ENCODE assay signal across 25 mouse cellular contexts in genomic region chr4:111866701-111867100, GRCm38 (mm10). TPM values are rescaled to one million over a fixed set of nuclear protein-coding genes. Genes with fewer than 3 reads are reported as not detected.
DNase-seq lines count a peak whose midpoint lies in the region; ATAC-seq lines count a peak whose summit lies in the region.
"Had no signal": no experiment of that assay in that cellular context is flagged by ENCODE, and none has a peak within 500 bp of the region (broad histone marks: within the 10 kb centered on the region; RNA-seq: fewer than 3 reads in every experiment).

No protein-coding gene starts in this region.

- peak; percentile 61 for DNase-seq in forebrain, embryonic 14.5 days (ENCODE audit: low spot score)
- DNase-seq in right cerebral cortex, adult 18-20 months: peak; percentile 51
- no peak for DNase-seq in right cerebral cortex, postnatal 14 days
- DNase-seq in layer of hippocampus, postnatal 14 days (ENCODE audit: low spot score in 2 of 2): peak; percentile 16 to 75
- DNase-seq in ovary, postnatal 10 days (ENCODE audit: low spot score): no peak
- no peak for DNase-seq in gastrocnemius, adult 18-20 months (ENCODE audit: low spot score)
- DNase-seq: cerebellum, adult 11 months; cerebellum, postnatal 25 days; gastrocnemius, adult 2 months; heart, postnatal 36 days; kidney, adult 8-10 months; kidney, postnatal 36 days; left cerebral cortex, postnatal 4 days; thymus, postnatal 25 days had no signal

- 77% methylated on average over 5 of the region's 5 CpGs for WGBS in forebrain, embryonic 14.5 days
- WGBS in forebrain, embryonic 12.5 days: 93% methylated on average over 5 of the region's 5 CpGs
- WGBS in midbrain, embryonic 15.5 days: 94% methylated on average over 5 of the region's 5 CpGs

- no peak for ATAC-seq in forebrain, embryonic 14.5 days
- no peak for ATAC-seq in forebrain, embryonic 12.5 days (ENCODE audit: low FRiP score)
- no peak for ATAC-seq in midbrain, embryonic 15.5 days (replicated peaks)
- ATAC-seq: hindbrain, postnatal 0 days; liver, embryonic 12.5 days; midbrain, embryonic 13.5 days had no signal

- H3K9ac ChIP-seq in forebrain, embryonic 14.5 days (ENCODE audit: low read length): no peak overlapping the region
- H3K9ac ChIP-seq in forebrain, embryonic 12.5 days: no peak overlapping the region
- no peak overlapping the region for H3K9ac ChIP-seq in midbrain, embryonic 15.5 days
- H3K9ac ChIP-seq: heart, embryonic 13.5 days; liver, embryonic 12.5 days; lung, embryonic 15.5 days; midbrain, embryonic 13.5 days had no signal

- H3K36me3 ChIP-seq in forebrain, embryonic 14.5 days (ENCODE audit: control insufficient read depth, insufficient read depth, low read length): no peaks in the 10 kb centered on the region
- H3K36me3 ChIP-seq in forebrain, embryonic 12.5 days (replicated peaks): no peaks in the 10 kb centered on the region
- no peaks in the 10 kb centered on the region for H3K36me3 ChIP-seq in midbrain, embryonic 15.5 days (replicated peaks)
- H3K36me3 ChIP-seq: heart, embryonic 13.5 days; liver, embryonic 12.5 days; lung, embryonic 15.5 days; midbrain, embryonic 13.5 days had no signal

- no peaks in the 10 kb centered on the region for H3K27me3 ChIP-seq in forebrain, embryonic 14.5 days (replicated peaks; ENCODE audit: control insufficient read depth, insufficient read depth, low read length)
- H3K27me3 ChIP-seq in forebrain, embryonic 12.5 days: no peaks in the 10 kb centered on the region
- H3K27me3 ChIP-seq in midbrain, embryonic 15.5 days (replicated peaks): no peaks in the 10 kb centered on the region
- H3K27me3 ChIP-seq: heart, embryonic 13.5 days; liver, embryonic 12.5 days; lung, embryonic 15.5 days; midbrain, embryonic 13.5 days had no signal

- no peak overlapping the region for H3K27ac ChIP-seq in forebrain, embryonic 14.5 days (ENCODE audit: low read depth, low read length)
- H3K27ac ChIP-seq in forebrain, embryonic 12.5 days: no peak overlapping the region
- no peak overlapping the region for H3K27ac ChIP-seq in midbrain, embryonic 15.5 days
- H3K27ac ChIP-seq: gastrocnemius, adult 2 months; heart, embryonic 13.5 days; hindbrain, postnatal 0 days; liver, embryonic 12.5 days; lung, embryonic 15.5 days; midbrain, embryonic 13.5 days had no signal

- no peaks in the 10 kb centered on the region for H3K9me3 ChIP-seq in forebrain, embryonic 14.5 days (replicated peaks; ENCODE audit: control insufficient read depth, low read length)
- no peaks in the 10 kb centered on the region for H3K9me3 ChIP-seq in forebrain, embryonic 12.5 days
- H3K9me3 ChIP-seq in midbrain, embryonic 15.5 days: no peaks in the 10 kb centered on the region
- H3K9me3 ChIP-seq: heart, embryonic 13.5 days; liver, embryonic 12.5 days; lung, embryonic 15.5 days; midbrain, embryonic 13.5 days had no signal

- no peak overlapping the region for H3K4me2 ChIP-seq in forebrain, embryonic 14.5 days (ENCODE audit: low read length)
- H3K4me2 ChIP-seq in forebrain, embryonic 12.5 days: no peak overlapping the region
- no peak overlapping the region for H3K4me2 ChIP-seq in midbrain, embryonic 15.5 days
- H3K4me2 ChIP-seq: heart, embryonic 13.5 days; liver, embryonic 12.5 days; lung, embryonic 15.5 days; midbrain, embryonic 13.5 days had no signal

- no peak overlapping the region for H3K4me3 ChIP-seq in forebrain, embryonic 14.5 days (ENCODE audit: low read depth, low read length)
- H3K4me3 ChIP-seq in forebrain, embryonic 12.5 days (replicated peaks): no peak overlapping the region
- H3K4me3 ChIP-seq in midbrain, embryonic 15.5 days: no peak overlapping the region
- H3K4me3 ChIP-seq: gastrocnemius, adult 2 months; heart, embryonic 13.5 days; liver, embryonic 12.5 days; lung, embryonic 15.5 days; midbrain, embryonic 13.5 days had no signal

- H3K4me1 ChIP-seq in forebrain, embryonic 14.5 days (ENCODE audit: control insufficient read depth, insufficient read depth, low read length): no peaks in the 10 kb centered on the region
- no peaks in the 10 kb centered on the region for H3K4me1 ChIP-seq in forebrain, embryonic 12.5 days
- H3K4me1 ChIP-seq in midbrain, embryonic 15.5 days: no peaks in the 10 kb centered on the region
- H3K4me1 ChIP-seq: heart, embryonic 13.5 days; liver, embryonic 12.5 days; lung, embryonic 15.5 days; midbrain, embryonic 13.5 days had no signal

RNA-seq across cellular contexts. Expression of gene Slc5a9, which starts 36.0 kb away (rescaled TPM):
- not detected in 2 replicates for polyA plus RNA-seq in forebrain, embryonic 14.5 days (2014; fragmentation: Nextera tagmentation; extraction: Ambion mirVana)
- polyA plus RNA-seq in forebrain, embryonic 12.5 days (2016; fragmentation: Nextera tagmentation; extraction: Ambion mirVana): not detected in 2 replicates
- total RNA-seq in layer of hippocampus, postnatal 14 days (2021): not detected
- polyA plus RNA-seq in midbrain, embryonic 15.5 days (2015; fragmentation: Nextera tagmentation; extraction: Ambion mirVana): not detected in 2 replicates
- total RNA-seq in gastrocnemius, adult 18-20 months (2021): not detected
- total RNA-seq: adrenal gland, adult 18-20 months; gastrocnemius, adult 2 months; granulocyte monocyte progenitor cell, adult 5-6 weeks; heart, postnatal 36 days; hindbrain, postnatal 0 days; left cerebral cortex, postnatal 4 days; MEL; neutrophil, adult 5-6 weeks had no signal
- polyA plus RNA-seq: hindbrain, postnatal 0 days; liver, embryonic 12.5 days; midbrain, embryonic 13.5 days had no signal

RNA-seq across cellular contexts. Expression of gene Skint8, which starts 52.5 kb away (rescaled TPM):
- polyA plus RNA-seq in forebrain, embryonic 14.5 days (2014; fragmentation: Nextera tagmentation; extraction: Ambion mirVana): not detected in 2 replicates
- not detected in 2 replicates for polyA plus RNA-seq in forebrain, embryonic 12.5 days (2016; fragmentation: Nextera tagmentation; extraction: Ambion mirVana)
- not detected for total RNA-seq in layer of hippocampus, postnatal 14 days (2021)
- polyA plus RNA-seq in midbrain, embryonic 15.5 days (2015; fragmentation: Nextera tagmentation; extraction: Ambion mirVana): not detected in 2 replicates
- not detected for total RNA-seq in gastrocnemius, adult 18-20 months (2021)
- total RNA-seq: adrenal gland, adult 18-20 months; gastrocnemius, adult 2 months; granulocyte monocyte progenitor cell, adult 5-6 weeks; heart, postnatal 36 days; hindbrain, postnatal 0 days; MEL; neutrophil, adult 5-6 weeks had no signal
- polyA plus RNA-seq: heart, embryonic 13.5 days; hindbrain, postnatal 0 days; liver, embryonic 12.5 days; lung, embryonic 15.5 days; midbrain, embryonic 13.5 days had no signal

Comparison
In these comparisons a context has a peak if more than half of its experiments do, and no peak if none do; other contexts are left out.
1. DNase-seq: peak in forebrain, embryonic 14.5 days (single experiment), right cerebral cortex, adult 18-20 months (single experiment) and layer of hippocampus, postnatal 14 days (2 of 2); none in right cerebral cortex, postnatal 14 days (single experiment), ovary, postnatal 10 days (single experiment) and gastrocnemius, adult 18-20 months (single experiment).